Mouse (Mus musculus) stomach, adult 2 months (tissue): ENCODE measurements around the gene Reep1. TPM values are rescaled to one million over a fixed set of nuclear protein-coding genes. Genes with fewer than 3 reads are reported as not detected.

ENCODE experiments used
- polyA plus RNA-seq: library from polyadenylated mRNA; depleted of rRNA; stranded (reverse); fragments of >200 nt; gene quantifications from 2 replicates; pipeline ENCODE4 v1.2.3, GENCODE M21; 2012; rRNA removed

The Reep1 gene
- polyA plus RNA-seq: 0.69 and 1.2 TPM in 2 replicates

GRCm38 (mm10) chr6:71707511-71708501, at the start of gene Reep1:
TSS of gene Reep1 (plus strand) at chr6:71707561.

GRCm38 (mm10) chr6:71826869-71827268, 119.5 kb downstream of the Reep1 start, which contains the start of gene Mrpl35:
TSS of gene Mrpl35 (minus strand) at chr6:71826969.

DNA sequence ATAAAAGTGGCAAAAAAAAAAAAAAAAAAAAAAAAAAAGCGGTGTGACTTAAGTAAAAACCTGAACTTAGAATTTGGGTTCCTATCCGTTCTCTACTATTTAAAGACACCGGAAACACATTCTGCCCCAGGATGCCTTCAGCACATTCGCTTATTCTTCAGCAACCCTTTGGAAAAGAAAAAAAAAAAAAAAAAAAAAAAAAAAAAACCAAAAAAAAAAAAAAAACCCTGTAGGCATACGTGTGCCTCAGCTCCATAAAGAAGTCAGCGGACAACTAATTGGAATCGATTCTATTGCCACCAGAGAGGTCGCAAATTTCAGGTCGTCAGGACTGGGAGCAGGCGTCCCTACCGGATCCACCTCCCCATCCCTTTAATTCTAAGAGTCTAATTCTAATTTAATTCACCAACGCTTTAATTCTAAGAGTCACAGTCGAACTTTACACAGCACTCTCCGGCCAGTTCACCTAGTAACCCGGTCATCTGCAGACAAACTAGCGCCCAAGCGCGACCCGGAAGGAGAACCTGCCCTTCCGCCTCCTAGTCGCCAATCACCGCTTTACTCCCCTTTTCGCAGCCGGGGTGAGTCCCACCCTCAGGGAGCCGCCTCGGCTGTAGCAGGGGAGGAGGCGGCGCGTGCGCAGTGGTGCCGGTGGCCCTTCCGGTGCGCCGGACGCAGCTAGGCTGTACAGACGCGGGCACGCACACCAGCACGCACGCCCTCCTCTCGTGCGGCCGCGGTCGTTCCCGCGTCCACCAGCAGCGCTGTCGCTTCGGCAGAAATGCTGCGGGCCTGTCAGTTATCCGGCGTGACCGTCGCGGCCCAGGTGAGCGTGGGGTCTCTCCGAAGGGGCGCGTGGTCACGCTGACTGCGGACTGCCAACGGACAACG, 123.6 kb downstream of the Reep1 start, which contains the start of gene Immt:
Gene Immt, plus strand, starts transcription at position 642 of the 891 bp plus-strand sequence.

Other genes starting within 250 kb of the Reep1 start
- 9.7 and 18.5 TPM in 2 replicates for gene Rnf103, start 213.7 kb upstream of the Reep1 start, polyA plus RNA-seq
- 9.8 and 11.7 TPM in 2 replicates for gene Chmp3, start 163.8 kb upstream of the Reep1 start, polyA plus RNA-seq
- gene Kdm3a, start 74.6 kb upstream of the Reep1 start, polyA plus RNA-seq: 1.3 and 2.5 TPM in 2 replicates
- 1.7 and 2.4 TPM in 2 replicates for gene Mrpl35, start 119.4 kb downstream of the Reep1 start, polyA plus RNA-seq
- gene Immt, start 123.8 kb downstream of the Reep1 start, polyA plus RNA-seq: 21.1 and 28.6 TPM in 2 replicates
- 0.89 and 1.6 TPM in 2 replicates for gene Ptcd3, start 201.2 kb downstream of the Reep1 start, polyA plus RNA-seq
- gene Polr1a, start 201.5 kb downstream of the Reep1 start, polyA plus RNA-seq: 4.5 and 6.7 TPM in 2 replicates